Mouse (Mus musculus): ENCODE results near the gene Gid8. TPM values are rescaled to one million over a fixed set of nuclear protein-coding genes. Genes with fewer than 3 reads are reported as not detected.

Gene Gid8
- polyA plus RNA-seq, 1 experiment from 2014 or later: 61.1 TPM

- peaks cover 54% of the 10 kb centered on the region for H3K4me1 ChIP-seq (replicated peaks)
- 6% methylated on average over 26 of the region's 26 CpGs for WGBS
- no peaks in the 10 kb centered on the region for H3K36me3 ChIP-seq
- ATAC-seq: peak; percentile 28; the same call in 1 of the 2 replicates
- H3K4me3 ChIP-seq (replicated peaks): peak overlapping the region; percentile 95
- H3K4me2 ChIP-seq (replicated peaks): peak overlapping the region; percentile 97
- H3K27me3 ChIP-seq: no peaks in the 10 kb centered on the region
- H3K9ac ChIP-seq (replicated peaks): peak overlapping the region; percentile 97
- peak overlapping the region; percentile 95 for H3K27ac ChIP-seq
- no peaks in the 10 kb centered on the region for H3K9me3 ChIP-seq
Measured at GRCm38 (mm10) chr2:180701053-180701766, 8.7 kb upstream of the Gid8 start.

- Histone ChIP-seq H3K9me3 (no peaks in the 10 kb centered on the region), H3K27me3 (no peaks in the 10 kb centered on the region), H3K4me1 (replicated peaks) (peaks cover 48% of the 10 kb centered on the region), H3K36me3 (no peaks in the 10 kb centered on the region), H3K27ac (peak overlapping the region; percentile 95), H3K4me2 (replicated peaks) (peak overlapping the region; percentile 97), H3K4me3 (replicated peaks) (peak overlapping the region; percentile 95), H3K9ac (replicated peaks) (peak overlapping the region; percentile 97)
- ATAC-seq: peak; percentile 98
- under 1% methylated on average over 66 of the region's 66 CpGs for WGBS
Measured at GRCm38 (mm10) chr2:180701767-180702621, 7.9 kb upstream of the Gid8 start.

GRCm38 (mm10) chr2:180702701-180703149 lies 7.2 kb upstream of the Gid8 start:
- H3K9ac ChIP-seq (replicated peaks): peak overlapping the region; percentile 97
- peak overlapping the region; percentile 95 for H3K4me3 ChIP-seq (replicated peaks)
- ATAC-seq: no peak
- no peaks in the 10 kb centered on the region for H3K27me3 ChIP-seq
- H3K9me3 ChIP-seq: no peaks in the 10 kb centered on the region
- H3K4me1 ChIP-seq (replicated peaks): peaks cover 43% of the 10 kb centered on the region
- WGBS: 41% methylated on average over 4 of the region's 4 CpGs
- H3K27ac ChIP-seq: peak overlapping the region; percentile 95
- no peaks in the 10 kb centered on the region for H3K36me3 ChIP-seq
- peak overlapping the region; percentile 97 for H3K4me2 ChIP-seq (replicated peaks)

- Histone ChIP-seq H3K4me1 (replicated peaks) (peaks cover 44% of the 10 kb centered on the region), H3K27me3 (no peaks in the 10 kb centered on the region), H3K9ac (replicated peaks) (no peak overlapping the region), H3K4me2 (replicated peaks) (peak overlapping the region; percentile 97), H3K9me3 (no peaks in the 10 kb centered on the region), H3K4me3 (replicated peaks) (peak overlapping the region; percentile 95; the same call in 1 of the 2 replicates), H3K36me3 (no peaks in the 10 kb centered on the region), H3K27ac (peak overlapping the region; percentile 95; the same call in 1 of the 2 replicates)
- ATAC-seq: no peak
- WGBS: 88% methylated on average over 5 of the region's 5 CpGs
Measured at GRCm38 (mm10) chr2:180703175-180703574, 6.7 kb upstream of the Gid8 start.

- Histone ChIP-seq H3K36me3 (no peaks in the 10 kb centered on the region), H3K9me3 (no peaks in the 10 kb centered on the region), H3K4me1 (replicated peaks) (peaks cover 46% of the 10 kb centered on the region), H3K27ac (no peak overlapping the region), H3K4me2 (replicated peaks) (no peak overlapping the region), H3K9ac (replicated peaks) (no peak overlapping the region), H3K4me3 (replicated peaks) (no peak overlapping the region), H3K27me3 (no peaks in the 10 kb centered on the region)
- 83% methylated on average over 3 of the region's 3 CpGs for WGBS
- no peak for ATAC-seq
Measured at GRCm38 (mm10) chr2:180703645-180704359, 6.1 kb upstream of the Gid8 start.

- WGBS: 90% methylated on average over 8 of the region's 8 CpGs
- ATAC-seq: no peak
- no peak overlapping the region for H3K4me2 ChIP-seq (replicated peaks)
Measured at GRCm38 (mm10) chr2:180704591-180704990, 5.3 kb upstream of the Gid8 start.

GRCm38 (mm10) chr2:180705066-180705465 lies 4.9 kb upstream of the Gid8 start:
- Histone ChIP-seq H3K27me3 (no peaks in the 10 kb centered on the region), H3K4me2 (replicated peaks) (no peak overlapping the region), H3K4me3 (replicated peaks) (no peak overlapping the region), H3K9me3 (no peaks in the 10 kb centered on the region), H3K4me1 (replicated peaks) (peaks cover 36% of the 10 kb centered on the region), H3K36me3 (no peaks in the 10 kb centered on the region), H3K27ac (no peak overlapping the region), H3K9ac (replicated peaks) (no peak overlapping the region)
- no peak for ATAC-seq
- WGBS: 84% methylated on average over 3 of the region's 3 CpGs

More at GRCm38 (mm10) chr2:180704591-180704990, 5.3 kb upstream of the Gid8 start:
- no peak overlapping the region for H3K27ac ChIP-seq
- peaks cover 41% of the 10 kb centered on the region for H3K4me1 ChIP-seq (replicated peaks)
- H3K4me3 ChIP-seq (replicated peaks): no peak overlapping the region
- H3K27me3 ChIP-seq: no peaks in the 10 kb centered on the region
- H3K36me3 ChIP-seq: no peaks in the 10 kb centered on the region
- H3K9me3 ChIP-seq: no peaks in the 10 kb centered on the region
- H3K9ac ChIP-seq (replicated peaks): no peak overlapping the region

GRCm38 (mm10) chr2:180705975-180706374 lies 3.9 kb upstream of the Gid8 start:
- H3K27ac ChIP-seq: no peak overlapping the region
- 93% methylated on average over 5 of the region's 5 CpGs for WGBS
- no peak for ATAC-seq

GRCm38 (mm10) chr2:180709023-180709922 lies 644 bp upstream of the Gid8 start:
- Histone ChIP-seq H3K4me2 (replicated peaks) (peak overlapping the region; percentile 70), H3K27ac (peak overlapping the region; percentile 84), H3K27me3 (no peaks in the 10 kb centered on the region), H3K9ac (replicated peaks) (peak overlapping the region; percentile 93), H3K4me3 (replicated peaks) (peak overlapping the region; percentile 98), H3K4me1 (replicated peaks) (peaks cover 26% of the 10 kb centered on the region), H3K9me3 (no peaks in the 10 kb centered on the region), H3K36me3 (peaks cover 8% of the 10 kb centered on the region)
- ATAC-seq: peak; percentile 47
- under 1% methylated on average over 39 of the region's 39 CpGs for WGBS

More at GRCm38 (mm10) chr2:180705975-180706374, 3.9 kb upstream of the Gid8 start:
- no peak overlapping the region for H3K9ac ChIP-seq (replicated peaks)
- peaks cover 30% of the 10 kb centered on the region for H3K4me1 ChIP-seq (replicated peaks)
- no peak overlapping the region for H3K4me2 ChIP-seq (replicated peaks)
- no peaks in the 10 kb centered on the region for H3K27me3 ChIP-seq
- no peaks in the 10 kb centered on the region for H3K9me3 ChIP-seq
- H3K4me3 ChIP-seq (replicated peaks): no peak overlapping the region
- H3K36me3 ChIP-seq: no peaks in the 10 kb centered on the region

GRCm38 (mm10) chr2:180710276-180711155 lies 599 bp downstream of the Gid8 start:
- Histone ChIP-seq H3K27ac (peak overlapping the region; percentile 85), H3K9me3 (no peaks in the 10 kb centered on the region), H3K4me2 (replicated peaks) (peak overlapping the region; percentile 87), H3K27me3 (no peaks in the 10 kb centered on the region), H3K36me3 (peaks cover 16% of the 10 kb centered on the region), H3K4me3 (replicated peaks) (peak overlapping the region; percentile 98), H3K4me1 (replicated peaks) (peaks cover 26% of the 10 kb centered on the region), H3K9ac (replicated peaks) (peak overlapping the region; percentile 99)
- ATAC-seq: no peak
- 2% methylated on average over 64 of the region's 64 CpGs for WGBS
